Mouse (Mus musculus) liver, embryonic 14 days (tissue): ENCODE measurements around the gene Gm8660. TPM values are rescaled to one million over a fixed set of nuclear protein-coding genes. Genes with fewer than 3 reads are reported as not detected.

Experiments
- polyA plus RNA-seq: library from polyadenylated mRNA; depleted of rRNA; stranded (reverse); fragments of >200 nt; gene quantifications from 2 replicates; pipeline ENCODE4 v1.2.3, GENCODE M21; 2012; rRNA removed

The Gm8660 gene
- polyA plus RNA-seq: not detected in 2 replicates

DNA sequence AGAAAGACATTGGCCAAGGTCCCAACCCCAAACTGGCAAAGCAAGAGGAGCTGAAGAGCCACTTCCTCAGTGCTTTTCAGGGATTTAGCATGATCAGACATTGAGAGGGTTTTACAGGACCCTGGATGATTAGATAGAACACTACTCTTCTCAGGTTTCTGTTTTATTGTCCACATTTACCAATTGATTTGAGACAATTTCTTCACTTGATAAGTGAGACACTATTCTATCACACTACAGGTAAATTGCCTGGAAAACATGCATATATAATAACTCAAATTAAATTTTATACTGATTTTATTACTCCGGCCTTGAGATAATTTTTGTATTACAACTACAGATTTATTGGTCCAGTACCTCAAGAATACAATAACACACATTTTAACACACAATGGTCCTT is at the start of gene Gm8660:
Gm8660 (minus strand) TSS at position 101 of the 400 bp plus-strand sequence.

DNA sequence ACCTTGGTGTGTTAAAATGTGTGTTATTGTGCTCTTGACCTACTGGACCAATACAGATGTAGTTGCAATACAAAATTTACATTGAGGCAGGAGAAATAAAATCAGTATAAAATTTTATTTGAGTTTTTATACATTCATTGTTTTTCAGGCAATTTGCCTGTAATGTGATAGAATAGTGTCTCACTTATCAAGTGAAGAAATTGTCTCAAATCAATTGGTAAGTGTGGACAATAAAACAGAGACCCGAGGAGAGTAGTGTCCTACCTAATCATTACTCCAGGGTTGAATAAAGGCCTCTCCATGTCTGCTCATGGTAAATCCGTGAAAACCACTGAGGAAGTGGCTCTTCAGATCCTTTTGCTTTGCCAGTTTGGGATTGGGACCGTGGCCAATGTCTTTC is 42.4 kb upstream of the Gm8660 start, which contains the start of gene Vmn1r148:
Vmn1r148 (plus strand) TSS at position 301 of the 400 bp plus-strand sequence.

DNA sequence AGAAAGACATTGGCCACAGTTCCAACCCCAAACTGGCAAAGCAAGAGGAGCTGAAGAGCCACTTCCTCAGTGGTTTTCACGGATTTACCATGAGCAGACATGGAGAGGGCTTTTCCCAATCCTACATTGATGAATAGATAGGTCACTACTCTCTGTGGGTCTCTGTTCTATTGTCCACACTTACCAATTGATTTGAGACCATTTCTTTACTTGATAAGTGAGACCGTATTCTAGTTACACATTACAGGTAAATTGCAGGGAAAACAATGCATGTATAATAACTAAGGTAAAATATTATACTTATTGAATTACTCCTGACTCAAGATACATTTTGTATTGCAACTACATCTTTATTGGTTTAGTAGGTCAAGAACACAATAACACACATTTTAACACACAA is 41.2 kb downstream of the Gm8660 start, which contains the start of gene Gm4187:
Gm4187 (minus strand) TSS at position 101 of the 400 bp plus-strand sequence.

Other genes starting within 250 kb of the Gm8660 start
- gene Gm10666, start 236.3 kb downstream of the Gm8660 start, polyA plus RNA-seq: not detected in 2 replicates
- gene Vmn1r142, start 207.0 kb downstream of the Gm8660 start, polyA plus RNA-seq: not detected in 2 replicates
- gene Vmn1r143, start 181.7 kb downstream of the Gm8660 start, polyA plus RNA-seq: not detected in 2 replicates
- gene Gm8653, start 169.8 kb downstream of the Gm8660 start, polyA plus RNA-seq: not detected in 2 replicates
- not detected in 2 replicates for gene Gm8453, start 141.6 kb downstream of the Gm8660 start, polyA plus RNA-seq
- not detected in 2 replicates for gene Gm4187, start 41.3 kb downstream of the Gm8660 start, polyA plus RNA-seq
- gene Vmn1r148, start 42.5 kb upstream of the Gm8660 start, polyA plus RNA-seq: not detected in 2 replicates
- not detected in 2 replicates for gene Vmn1r149, start 67.2 kb upstream of the Gm8660 start, polyA plus RNA-seq
- gene Gm10665, start 93.0 kb upstream of the Gm8660 start, polyA plus RNA-seq: not detected in 2 replicates
- gene Vmn1r151, start 128.6 kb upstream of the Gm8660 start, polyA plus RNA-seq: not detected in 2 replicates
- not detected in 2 replicates for gene Vmn1r152, start 151.9 kb upstream of the Gm8660 start, polyA plus RNA-seq
- not detected in 2 replicates for gene Gm8677, start 163.8 kb upstream of the Gm8660 start, polyA plus RNA-seq
- gene Gm4201, start 194.3 kb upstream of the Gm8660 start, polyA plus RNA-seq: not detected in 2 replicates
- not detected in 2 replicates for gene Gm4565, start 217.1 kb upstream of the Gm8660 start, polyA plus RNA-seq